Comparison of ENCODE assay signal across 11 mouse cellular contexts in the genomic region with DNA sequence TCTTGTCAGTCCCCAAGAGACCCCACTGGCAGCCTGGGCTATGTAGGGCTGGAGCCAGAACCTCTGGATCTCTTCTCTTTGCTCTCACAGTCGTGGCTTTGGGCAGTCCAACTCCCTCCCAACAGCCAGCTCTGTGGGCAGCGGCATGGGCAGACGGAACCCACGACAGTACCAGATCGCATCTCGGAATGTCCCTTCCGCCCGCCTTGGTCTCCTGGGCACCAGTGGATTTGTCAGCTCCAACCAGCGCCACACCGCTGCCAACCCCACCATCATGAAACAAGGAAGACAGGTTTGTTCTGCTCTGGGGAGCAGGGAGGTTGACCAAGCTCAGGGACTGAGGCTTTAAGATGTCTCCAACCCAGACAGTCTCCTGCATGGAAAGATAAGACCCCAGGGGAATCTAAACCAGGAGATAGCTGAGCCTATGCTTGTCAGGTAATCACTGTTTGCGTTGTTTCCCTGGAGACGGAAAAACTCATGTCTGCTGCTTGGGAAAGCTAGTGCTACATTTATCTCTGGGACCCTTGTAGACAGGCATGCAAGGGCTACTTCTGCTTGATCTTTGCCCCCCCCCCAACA.
A peak's percentile ranks its signal among the peaks of the same experiment; 100 is the strongest.
DNase-seq lines count a peak whose midpoint lies in the region; ATAC-seq and TF ChIP-seq lines count a peak whose summit lies in the region.
"Had no signal": no experiment of that assay in that cellular context is flagged by ENCODE, and none has a peak within 500 bp of the region (broad histone marks: within the 10 kb centered on the region; RNA-seq: fewer than 3 reads in every experiment).

No protein-coding gene starts in this region.

- no peak for TF ChIP-seq POLR2A in kidney, adult 2 months (IDR thresholded peaks at IDR 0.05; ENCODE audit: low read depth, low read length)

- ATAC-seq in heart, embryonic 11.5 days (replicated peaks; ENCODE audit: insufficient number of reproducible peaks, low FRiP score, low TSS enrichment), result no peak
- 0 out of 2 replicates have a peak, but pooled peaks have one; percentile 10 for ATAC-seq in midbrain, embryonic 13.5 days
- no peak; the same call in 1 of the 2 replicates for ATAC-seq in midbrain, embryonic 15.5 days (replicated peaks)
- peak; percentile 60 for ATAC-seq in erythroid progenitor cell, adult 5-6 weeks (replicated peaks; ENCODE audit: low FRiP score, poor library complexity, severe bottlenecking)
- ATAC-seq in megakaryocyte-erythroid progenitor cell, adult 5-6 weeks (replicated peaks; ENCODE audit: low FRiP score, low TSS enrichment, poor library complexity, severe bottlenecking), result peak; percentile 56

- TF ChIP-seq CTCF in kidney, adult 2 months (conservative IDR thresholded peaks at IDR 0.05; ENCODE audit: insufficient read depth, insufficient read length, low read depth, low read length), result no peak

- DNase-seq in heart, postnatal 10 days, result no peak
- no peak for DNase-seq in kidney, adult 2 months

- peak overlapping the region; percentile 48; the same call in 1 of the 2 replicates for H3K9ac ChIP-seq in heart, embryonic 11.5 days (ENCODE audit: low read depth, low read length)
- no peak overlapping the region for H3K9ac ChIP-seq in midbrain, embryonic 13.5 days (replicated peaks)
- no peak overlapping the region for H3K9ac ChIP-seq in midbrain, embryonic 15.5 days
- H3K9ac ChIP-seq: stomach, embryonic 15.5 days had no signal

- H3K27ac ChIP-seq in heart, embryonic 11.5 days (ENCODE audit: low read depth, low read length), result peak overlapping the region; percentile 82
- H3K27ac ChIP-seq in midbrain, embryonic 13.5 days, result no peak overlapping the region
- H3K27ac ChIP-seq in midbrain, embryonic 15.5 days, result no peak overlapping the region
- H3K27ac ChIP-seq in kidney, adult 2 months (ENCODE audit: insufficient read depth, low read depth, low read length), result no peak overlapping the region
- H3K27ac ChIP-seq: hindbrain, embryonic 14.5 days; liver, embryonic 13.5 days; stomach, embryonic 15.5 days had no signal

- H3K36me3 ChIP-seq in heart, embryonic 11.5 days (ENCODE audit: control insufficient read depth, insufficient read depth, low read length), result no peaks in the 10 kb centered on the region
- no peaks in the 10 kb centered on the region for H3K36me3 ChIP-seq in midbrain, embryonic 13.5 days
- H3K36me3 ChIP-seq in midbrain, embryonic 15.5 days (replicated peaks), result no peaks in the 10 kb centered on the region
- no peaks in the 10 kb centered on the region for H3K36me3 ChIP-seq in kidney, adult 2 months (ENCODE audit: control insufficient read depth, insufficient read depth, low read length)
- H3K36me3 ChIP-seq: G1E; liver, embryonic 13.5 days; stomach, embryonic 15.5 days had no signal

- no peak overlapping the region; the same call in 1 of the 2 replicates for H3K4me2 ChIP-seq in heart, embryonic 11.5 days
- no peak overlapping the region for H3K4me2 ChIP-seq in midbrain, embryonic 13.5 days (replicated peaks)
- no peak overlapping the region for H3K4me2 ChIP-seq in midbrain, embryonic 15.5 days

- intact Hi-C loops in heart, postnatal 10 days (cut with DNase I), result loop anchor here (2.0 to 5.0 kb wide), 4 partner anchors 83 to 255 kb away; partner anchors contain the start of genes Cgrrf1 and Gch1

- WGBS in heart, embryonic 11.5 days (ENCODE audit: insufficient replicate concordance), result 54% methylated on average over 12 of the region's 12 CpGs
- 89% methylated on average over 12 of the region's 12 CpGs for WGBS in midbrain, embryonic 13.5 days
- 88% methylated on average over 12 of the region's 12 CpGs for WGBS in midbrain, embryonic 15.5 days
- 89% methylated on average over 12 of the region's 12 CpGs for WGBS in kidney, adult 2 months

- no peak overlapping the region for H3K4me3 ChIP-seq in heart, embryonic 11.5 days (ENCODE audit: low read depth, low read length)
- H3K4me3 ChIP-seq in midbrain, embryonic 13.5 days (replicated peaks), result no peak overlapping the region
- H3K4me3 ChIP-seq in midbrain, embryonic 15.5 days, result no peak overlapping the region
- H3K4me3 ChIP-seq in kidney, adult 2 months (ENCODE audit: insufficient read depth, low read depth, low read length), result no peak overlapping the region

- peaks cover 50% of the 10 kb centered on the region for H3K4me1 ChIP-seq in heart, embryonic 11.5 days (ENCODE audit: control insufficient read depth, insufficient read depth, low read length)
- H3K4me1 ChIP-seq in midbrain, embryonic 13.5 days (replicated peaks), result peaks cover 8% of the 10 kb centered on the region
- H3K4me1 ChIP-seq in midbrain, embryonic 15.5 days, result peaks cover 13% of the 10 kb centered on the region
- no peaks in the 10 kb centered on the region; the same call in 1 of the 2 replicates for H3K4me1 ChIP-seq in kidney, adult 2 months (ENCODE audit: control insufficient read depth, insufficient read depth, low read length)

- no peaks in the 10 kb centered on the region for H3K9me3 ChIP-seq in heart, embryonic 11.5 days (replicated peaks; ENCODE audit: control insufficient read depth, low read length)
- H3K9me3 ChIP-seq in midbrain, embryonic 13.5 days, result no peaks in the 10 kb centered on the region
- H3K9me3 ChIP-seq in midbrain, embryonic 15.5 days, result no peaks in the 10 kb centered on the region
- H3K9me3 ChIP-seq: G1E; liver, embryonic 13.5 days; stomach, embryonic 15.5 days had no signal

- H3K27me3 ChIP-seq in heart, embryonic 11.5 days (ENCODE audit: control insufficient read depth, insufficient read depth, low read length), result no peaks in the 10 kb centered on the region
- H3K27me3 ChIP-seq in midbrain, embryonic 13.5 days, result no peaks in the 10 kb centered on the region
- H3K27me3 ChIP-seq in midbrain, embryonic 15.5 days (replicated peaks), result no peaks in the 10 kb centered on the region
- H3K27me3 ChIP-seq in kidney, adult 2 months (replicated peaks; ENCODE audit: control insufficient read depth, insufficient read depth, low read length), result no peaks in the 10 kb centered on the region
- H3K27me3 ChIP-seq: liver, embryonic 13.5 days; stomach, embryonic 15.5 days had no signal

Comparison
In these comparisons a context has a peak if more than half of its experiments do, and no peak if none do; other contexts are left out.
1. ATAC-seq: peak in midbrain, embryonic 13.5 days (single experiment), erythroid progenitor cell, adult 5-6 weeks (single experiment) and megakaryocyte-erythroid progenitor cell, adult 5-6 weeks (single experiment); none in heart, embryonic 11.5 days (single experiment) and midbrain, embryonic 15.5 days (single experiment).